Mouse (Mus musculus): ENCODE measurements around the gene Fbln1.

Fbln1 gene

GRCm38 (mm10) chr15:85207081-85207480 is 1.3 kb downstream of the Fbln1 start:
- DNase-seq: no peak

- DNase-seq: no peak
Measured at GRCm38 (mm10) chr15:85207763-85208162, 2.0 kb downstream of the Fbln1 start.

GRCm38 (mm10) chr15:85208332-85208731 is 2.6 kb downstream of the Fbln1 start:
- no peak for DNase-seq

- DNase-seq: no peak
Measured at GRCm38 (mm10) chr15:85209341-85209740, 3.6 kb downstream of the Fbln1 start.

- DNase-seq: no peak
Measured at GRCm38 (mm10) chr15:85210686-85211085, 4.9 kb downstream of the Fbln1 start.

- DNase-seq: no peak
Measured at GRCm38 (mm10) chr15:85211101-85211760, 5.5 kb downstream of the Fbln1 start.

- no peak for DNase-seq
Measured at GRCm38 (mm10) chr15:85216069-85216813, 10.5 kb downstream of the Fbln1 start.

GRCm38 (mm10) chr15:85218617-85219265 is 13.0 kb downstream of the Fbln1 start:
- DNase-seq: no peak

GRCm38 (mm10) chr15:85220371-85220770 is 14.6 kb downstream of the Fbln1 start:
- no peak for DNase-seq

- no peak for DNase-seq
Measured at GRCm38 (mm10) chr15:85221115-85221854, 15.5 kb downstream of the Fbln1 start.

- DNase-seq: no peak
Measured at GRCm38 (mm10) chr15:85225693-85226092, 19.9 kb downstream of the Fbln1 start.

GRCm38 (mm10) chr15:85226841-85227240 is 21.1 kb downstream of the Fbln1 start:
- DNase-seq: no peak

GRCm38 (mm10) chr15:85228568-85228967 is 22.8 kb downstream of the Fbln1 start:
- no peak for DNase-seq

- no peak for DNase-seq
Measured at GRCm38 (mm10) chr15:85229960-85230535, 24.3 kb downstream of the Fbln1 start.

- DNase-seq: no peak
Measured at GRCm38 (mm10) chr15:85230613-85231012, 24.9 kb downstream of the Fbln1 start.

GRCm38 (mm10) chr15:85231443-85232255 is 25.9 kb downstream of the Fbln1 start:
- no peak for DNase-seq

- DNase-seq: no peak
Measured at GRCm38 (mm10) chr15:85232256-85232535, 26.4 kb downstream of the Fbln1 start.

- DNase-seq: no peak
Measured at GRCm38 (mm10) chr15:85232543-85233250, 26.9 kb downstream of the Fbln1 start.

- no peak for DNase-seq
Measured at GRCm38 (mm10) chr15:85233251-85233611, 27.5 kb downstream of the Fbln1 start.

GRCm38 (mm10) chr15:85233690-85234089 is 27.9 kb downstream of the Fbln1 start:
- DNase-seq: no peak

Measured in cerebellum, adult 11 months (tissue).